Mouse (Mus musculus) ovary, postnatal 36 days (tissue): ENCODE data around the gene Rnf10.
A peak's percentile ranks its signal among the peaks of the same experiment; 100 is the strongest.

ENCODE experiments used
- DNase-seq: peaks from one replicate; pipeline ENCODE4 v3.0.0; 2022; ENCODE audit warnings: low spot score, mixed read lengths

Gene Rnf10

DNA sequence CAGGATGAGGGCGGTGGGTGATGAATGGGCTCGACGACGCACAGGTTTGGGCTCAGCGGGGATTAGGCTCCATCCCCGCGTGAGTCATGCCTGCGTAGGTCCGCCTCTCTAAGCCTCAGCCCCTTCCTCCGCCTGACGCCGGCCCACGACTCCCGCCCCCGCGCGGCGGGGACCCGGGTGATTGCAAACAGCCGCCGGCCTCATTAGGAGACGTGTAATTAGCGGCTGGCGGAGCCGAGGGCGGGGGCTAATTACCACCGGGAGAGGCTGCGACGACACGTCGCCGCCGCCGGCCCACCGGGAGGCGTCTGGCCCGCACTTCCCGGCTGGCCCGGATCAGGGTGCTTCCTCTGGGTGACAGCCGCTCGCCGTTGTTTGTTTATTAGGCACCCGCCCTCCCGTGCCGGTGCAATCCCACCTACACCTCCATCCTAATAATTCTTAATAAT is 37.4 kb downstream of the Rnf10 start:
- peak; percentile 59 for DNase-seq

DNA sequence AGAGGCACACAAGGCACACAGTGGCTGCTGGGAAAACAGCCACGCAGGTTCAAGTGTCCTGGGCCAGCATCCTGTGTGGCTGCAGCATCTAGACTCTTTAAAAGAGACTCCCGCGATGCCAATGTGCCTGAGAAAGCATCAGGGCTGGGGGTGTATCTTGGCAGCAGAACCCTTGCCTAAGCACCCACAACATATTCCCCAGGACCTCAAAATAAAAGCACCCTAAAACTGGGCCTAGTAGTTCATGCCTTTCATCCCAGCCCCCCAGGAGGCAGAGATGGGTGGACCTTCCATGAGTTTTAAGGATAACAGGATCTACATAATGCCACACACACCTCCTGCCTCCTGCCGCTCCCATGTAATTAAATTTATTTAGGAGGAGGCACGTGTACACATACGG is 38.2 kb downstream of the Rnf10 start:
- DNase-seq = no peak

DNA sequence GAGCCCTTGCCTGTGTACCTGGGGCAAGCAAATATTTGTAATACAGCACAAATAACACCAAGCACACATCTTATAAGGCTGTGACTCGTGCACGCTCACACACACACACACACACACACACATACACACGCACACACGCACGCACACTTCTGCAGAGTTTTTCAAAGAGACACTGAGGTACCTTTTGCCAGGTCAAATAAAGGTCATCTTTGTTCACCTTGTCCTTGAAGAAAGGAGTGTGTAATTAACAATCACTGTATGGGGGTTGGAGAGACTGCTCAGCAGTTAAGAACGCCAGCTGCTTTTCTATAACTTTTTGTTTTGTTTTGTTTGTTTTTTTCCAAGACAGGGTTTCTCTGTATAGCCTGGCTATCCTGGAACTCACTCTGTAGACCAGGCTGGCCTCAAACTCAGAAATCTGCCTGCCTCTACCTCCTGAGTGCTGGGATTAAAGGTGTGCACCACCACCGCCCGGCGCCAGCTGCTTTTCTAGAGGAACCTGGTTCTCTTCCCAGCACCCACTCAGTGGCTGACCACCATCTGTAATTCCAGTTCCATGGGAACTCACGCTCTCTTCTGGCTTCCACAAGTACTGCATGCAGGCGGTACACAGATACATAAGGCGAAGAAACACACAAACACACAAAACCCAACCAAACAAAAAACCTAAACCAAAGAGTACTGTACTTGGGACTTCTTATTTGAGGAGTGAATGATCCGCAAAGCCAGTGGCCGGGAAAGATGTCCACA is 39.5 kb downstream of the Rnf10 start:
- DNase-seq = no peak

DNA sequence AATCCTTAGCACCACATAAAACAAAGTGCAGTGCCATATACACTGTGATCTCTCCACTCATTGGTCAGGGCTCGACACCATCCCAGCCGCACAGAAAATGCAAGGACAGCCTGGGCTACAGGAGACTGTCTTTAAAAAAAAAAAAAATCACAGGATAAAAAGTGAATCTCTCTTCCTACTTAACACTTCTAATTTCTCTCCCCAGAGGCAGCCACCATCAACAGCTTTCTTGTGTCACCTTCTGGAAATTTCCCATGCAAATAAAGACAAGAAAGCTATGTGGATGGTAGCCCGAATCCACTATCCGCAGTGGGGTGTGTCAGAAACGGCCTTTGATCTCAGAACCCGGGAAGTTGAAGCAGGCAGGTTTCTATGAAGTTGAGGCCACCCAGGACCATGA is 40.2 kb downstream of the Rnf10 start:
- no peak for DNase-seq

DNA sequence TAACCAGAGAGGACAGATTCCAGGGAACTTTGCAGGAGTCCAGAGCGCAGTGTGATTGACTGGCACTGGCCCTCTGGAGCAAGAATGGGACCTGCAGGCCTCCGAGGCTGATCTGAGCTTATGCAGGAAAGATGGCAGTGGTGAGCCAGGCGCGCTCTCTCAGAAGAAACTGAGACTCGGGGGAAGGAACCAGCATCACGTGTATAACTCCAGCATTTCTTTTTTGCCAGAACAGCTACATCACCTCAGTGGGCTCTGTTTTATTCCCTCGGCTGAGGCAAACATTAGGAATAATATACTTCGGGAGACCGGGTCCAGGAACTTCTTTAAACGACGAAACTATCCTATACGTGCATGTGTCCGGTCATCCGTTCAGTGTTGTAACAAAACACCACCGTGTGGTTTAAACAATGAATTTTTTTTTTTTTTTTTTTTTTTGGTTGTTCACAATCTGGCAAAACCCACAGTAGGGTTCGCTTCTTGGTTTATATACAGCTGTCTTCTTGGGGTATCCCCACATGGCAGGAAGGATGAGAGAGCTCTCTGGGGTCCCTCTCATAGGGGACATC is 41.1 kb downstream of the Rnf10 start:
- DNase-seq = no peak

DNA sequence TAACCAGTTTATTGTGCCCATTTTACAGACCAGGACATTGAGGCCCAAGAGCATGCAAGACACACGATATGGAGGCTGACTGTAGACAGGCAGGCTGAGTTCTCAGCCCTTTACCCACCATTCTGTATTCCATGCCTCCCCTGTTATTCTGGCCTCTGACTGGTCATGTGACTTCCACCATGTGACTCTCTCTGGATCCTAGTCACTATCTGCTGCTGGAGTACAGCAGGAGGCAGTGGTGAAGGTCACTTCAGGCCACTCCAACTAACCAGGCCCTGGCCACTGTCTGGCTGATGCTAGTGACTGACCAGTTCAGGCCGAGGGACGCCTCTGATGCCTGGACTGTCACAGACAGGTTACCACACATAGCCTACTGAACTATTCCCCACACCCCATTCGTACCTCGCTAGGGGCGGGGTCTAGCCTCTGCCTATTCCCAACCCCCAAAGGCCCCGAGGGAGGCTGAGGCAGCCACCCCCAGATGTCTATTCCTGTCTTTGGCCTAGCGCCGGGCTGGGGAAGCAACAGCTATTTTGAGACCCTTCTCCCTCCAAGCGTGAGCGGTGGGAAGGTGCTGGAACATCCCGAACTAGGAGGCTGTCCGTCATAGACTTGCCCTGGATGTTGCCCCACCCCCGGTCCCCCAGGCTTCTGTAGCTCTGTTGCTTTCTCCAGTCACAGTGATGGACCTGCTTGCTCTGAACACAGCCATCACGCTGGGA is 41.7 kb downstream of the Rnf10 start:
- no peak for DNase-seq

DNA sequence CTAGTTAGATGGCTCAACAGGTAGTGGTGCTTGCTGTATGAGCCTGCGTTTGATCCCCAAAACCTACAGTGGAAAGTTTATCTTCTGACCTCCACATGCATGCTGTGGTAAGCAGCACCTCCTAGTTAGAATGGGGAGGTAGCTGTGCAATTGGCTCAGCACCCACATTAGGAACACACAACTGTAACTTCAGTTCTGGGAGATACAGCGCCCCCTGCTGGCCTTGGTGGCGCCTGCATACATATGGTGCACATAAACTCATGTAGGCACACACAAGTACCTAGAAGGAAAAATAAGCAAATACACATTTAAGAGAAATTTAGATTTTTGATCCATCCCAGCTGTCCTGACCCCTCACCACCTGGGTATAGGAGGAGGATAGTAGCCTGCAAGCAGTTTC is 50.2 kb downstream of the Rnf10 start:
- no peak for DNase-seq

DNA sequence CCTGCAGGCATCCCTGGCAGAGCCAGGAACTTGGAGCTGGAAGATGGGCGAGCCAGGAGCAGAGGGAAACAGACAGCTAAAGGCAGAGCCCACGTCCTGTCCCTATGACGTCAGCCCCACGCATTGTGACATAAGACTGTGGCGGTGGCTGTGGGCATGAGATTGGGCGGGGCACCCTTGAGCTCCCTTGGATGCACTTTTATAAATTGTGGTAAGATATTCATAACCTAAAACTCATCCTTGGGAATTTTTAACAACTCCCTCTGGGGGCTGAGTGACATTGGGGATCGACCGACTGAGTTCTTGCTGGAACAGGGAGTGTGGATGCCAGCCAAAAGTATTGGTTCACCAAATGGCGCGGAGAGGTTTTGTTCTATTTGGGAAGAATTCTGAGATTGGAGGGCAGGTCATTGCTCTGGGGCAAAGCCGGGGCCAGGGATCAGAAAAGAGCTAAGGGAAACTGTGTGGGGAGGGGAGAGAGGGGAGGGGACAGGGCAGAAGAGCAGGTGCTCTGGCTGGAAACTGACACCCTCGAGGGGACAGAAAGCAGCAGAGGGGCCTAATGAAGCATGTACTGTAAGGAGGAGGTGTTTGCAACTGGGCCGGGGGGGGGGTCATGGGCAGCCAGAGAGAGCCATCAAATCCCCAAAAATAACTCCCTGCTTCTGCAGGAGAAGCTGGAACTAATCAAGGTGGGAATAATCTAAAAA is 51.6 kb downstream of the Rnf10 start:
- DNase-seq = no peak

DNA sequence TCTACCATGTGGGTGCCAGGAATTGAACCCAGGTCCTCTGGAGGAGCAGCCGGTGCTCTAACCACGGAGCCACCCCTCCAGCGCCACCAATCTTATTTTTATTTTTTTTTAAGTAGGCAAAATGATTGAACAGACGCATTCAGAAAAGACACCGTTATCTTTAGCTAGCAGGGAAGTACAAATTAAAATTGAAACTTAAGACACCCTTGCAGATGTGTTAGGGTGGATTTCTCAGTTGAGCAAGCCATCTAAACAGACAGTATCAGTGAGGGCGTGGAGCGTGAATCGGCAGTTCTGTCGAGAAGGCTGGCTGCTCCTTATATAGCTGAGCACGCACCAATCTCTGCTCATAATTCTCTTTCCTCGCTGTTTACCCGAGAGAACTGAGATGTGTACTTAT is 54.7 kb downstream of the Rnf10 start:
- no peak for DNase-seq

DNA sequence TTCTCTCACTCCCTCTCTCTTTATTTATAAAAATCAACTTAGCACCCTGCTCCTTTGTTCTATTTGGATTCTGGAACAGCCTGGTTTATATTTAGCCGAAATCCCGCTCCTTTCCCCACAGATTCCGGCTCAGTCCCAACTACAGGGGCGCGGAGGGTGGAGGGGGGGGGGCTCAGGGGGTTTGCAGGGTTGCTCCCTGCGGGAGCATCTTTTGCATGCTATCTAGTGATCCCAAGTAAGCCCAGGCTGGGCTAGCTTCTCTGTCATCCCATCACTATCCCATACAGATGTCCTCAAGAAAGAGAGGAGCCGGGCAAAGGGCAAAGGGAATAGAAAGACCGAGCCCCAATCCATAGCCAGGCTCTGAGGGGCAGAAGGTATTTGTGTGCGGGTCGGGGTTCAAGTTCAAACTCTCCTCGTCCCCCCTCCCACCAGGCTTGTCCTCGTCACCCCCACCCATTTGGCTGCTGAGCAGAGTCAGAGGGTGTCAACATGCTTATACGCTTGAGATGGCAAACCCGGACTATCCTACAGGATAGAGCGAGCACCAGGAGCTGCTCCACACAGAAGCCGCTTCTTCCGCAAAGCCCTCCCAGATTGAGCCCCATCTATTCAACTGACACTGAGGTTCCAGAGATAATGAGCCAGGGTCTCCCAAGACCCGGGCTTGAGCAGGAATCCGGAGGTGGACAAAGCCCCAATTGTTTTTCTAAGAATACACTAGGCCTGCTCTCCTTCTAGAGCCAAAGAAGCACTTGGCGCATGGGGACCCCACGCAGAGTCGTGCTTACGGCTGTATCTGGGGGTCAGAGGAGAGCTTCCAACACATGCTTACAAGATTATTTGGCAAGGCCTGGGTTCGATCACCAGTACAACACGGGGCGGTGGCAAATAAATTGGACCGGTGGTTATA is 57.2 kb downstream of the Rnf10 start:
- DNase-seq = no peak

DNA sequence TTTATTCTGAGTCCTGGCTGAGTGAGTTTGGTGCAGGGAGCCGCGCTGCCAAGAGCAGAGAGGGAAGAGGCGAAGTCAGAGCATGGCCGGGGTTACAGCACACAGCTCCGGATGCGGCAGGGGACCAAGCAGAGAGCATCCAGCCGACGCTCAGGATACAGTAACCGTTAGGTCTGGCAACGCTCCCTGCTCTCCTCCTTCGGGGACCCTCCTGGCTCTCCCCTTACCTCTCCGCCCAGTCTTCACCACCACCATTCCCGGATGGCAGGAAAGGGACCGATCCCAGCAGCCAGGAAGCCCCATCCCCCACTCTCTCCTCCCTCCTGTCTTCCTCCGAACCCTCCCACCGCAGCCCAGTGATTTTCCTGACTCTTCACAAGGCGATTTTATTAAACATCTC is 57.8 kb downstream of the Rnf10 start:
- DNase-seq = no peak

DNA sequence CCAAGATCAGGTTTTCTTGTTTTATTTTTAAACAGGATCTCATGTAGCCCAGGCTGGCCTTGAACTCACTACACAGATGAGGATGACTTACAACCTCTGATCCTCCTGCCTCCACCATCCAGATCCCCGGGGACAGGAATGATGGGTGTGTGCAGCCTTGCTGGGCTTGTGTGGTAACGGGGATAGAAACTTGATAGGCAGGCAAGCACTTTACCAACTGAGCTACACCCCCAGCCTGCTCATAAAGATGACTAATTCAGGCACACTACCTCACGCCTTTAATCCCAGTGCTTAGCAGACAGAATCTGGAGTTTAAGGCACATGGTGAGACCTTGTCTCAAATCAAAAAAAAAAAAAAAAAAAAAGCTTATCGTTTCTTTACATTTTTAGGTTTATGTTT is 59.8 kb downstream of the Rnf10 start:
- no peak for DNase-seq

DNA sequence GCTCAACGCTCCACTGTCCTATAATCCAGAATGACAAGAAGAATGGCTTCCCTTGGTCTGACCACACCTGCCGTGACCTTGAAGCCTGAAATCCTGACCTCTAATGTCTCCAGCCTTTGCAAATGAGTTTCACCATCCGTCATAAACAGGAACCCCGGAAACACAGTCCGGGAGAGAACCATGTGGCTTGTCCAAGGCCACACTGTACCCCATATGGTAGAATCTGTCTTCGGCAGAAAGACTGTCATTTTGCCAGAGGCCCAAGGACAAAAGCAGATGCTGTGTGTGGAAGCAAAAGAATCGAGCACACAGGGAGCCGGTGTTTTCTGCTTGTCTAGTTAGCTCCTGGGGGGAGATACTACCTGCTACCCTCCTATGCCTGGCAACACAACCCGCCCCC is 60.2 kb downstream of the Rnf10 start:
- no peak for DNase-seq

DNA sequence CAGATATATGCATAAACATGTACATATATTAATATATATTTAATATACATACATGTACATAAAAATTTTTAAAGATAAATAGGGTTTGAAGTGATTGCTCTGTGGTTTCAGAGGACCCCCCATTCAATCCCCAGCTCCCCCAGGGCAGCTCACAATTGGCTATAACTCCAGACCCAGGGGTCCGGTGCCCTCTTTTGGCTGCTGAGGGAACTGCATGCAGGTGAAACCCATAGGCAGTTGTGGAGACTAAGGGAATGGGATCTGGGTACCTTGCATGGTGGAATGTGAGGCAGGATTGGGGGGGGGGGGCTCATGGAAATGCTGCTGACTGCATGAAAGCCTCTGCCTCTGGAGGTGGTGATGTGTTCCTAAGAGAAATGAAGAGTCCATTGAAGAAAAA is 62.3 kb downstream of the Rnf10 start:
- no peak for DNase-seq

DNA sequence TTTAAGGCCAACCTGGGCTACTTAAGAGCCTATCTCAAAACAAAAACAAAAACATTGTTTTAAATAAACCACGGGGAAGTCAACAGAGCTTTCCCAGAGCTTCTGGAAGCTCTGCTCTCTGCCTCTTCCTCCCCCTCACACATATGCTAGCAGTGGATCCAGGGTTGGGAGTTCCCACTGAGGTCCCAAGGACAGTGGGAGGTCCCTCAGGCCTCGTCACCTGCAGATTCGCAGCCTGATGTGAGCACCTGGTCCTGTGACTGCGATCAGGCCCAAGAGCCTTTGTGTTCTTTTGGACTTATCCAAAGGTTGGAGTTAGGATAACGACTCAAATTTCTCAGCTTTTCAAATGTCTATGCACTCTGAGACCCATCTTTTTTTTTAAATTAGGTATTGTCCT is 64.1 kb downstream of the Rnf10 start:
- DNase-seq = no peak

DNA sequence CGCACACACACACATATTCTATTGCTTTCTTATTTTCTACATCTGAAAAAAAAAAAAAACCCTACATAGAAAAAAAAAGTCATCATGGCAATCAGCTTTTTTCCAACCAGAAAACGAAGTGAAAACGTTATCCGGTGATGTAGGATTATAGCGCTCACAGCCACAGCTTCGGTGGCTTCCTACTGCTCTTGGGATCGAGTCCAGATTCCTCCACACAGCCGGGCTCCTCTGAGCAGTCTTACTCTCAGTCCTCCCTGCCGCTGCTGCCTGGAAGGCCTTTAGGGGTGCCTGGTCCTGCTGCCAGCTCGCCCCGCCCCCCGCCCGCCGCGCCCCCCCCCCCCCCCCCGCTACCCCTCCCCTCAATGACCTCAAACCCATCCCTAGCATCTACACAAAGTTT is 64.8 kb downstream of the Rnf10 start:
- DNase-seq = no peak

DNA sequence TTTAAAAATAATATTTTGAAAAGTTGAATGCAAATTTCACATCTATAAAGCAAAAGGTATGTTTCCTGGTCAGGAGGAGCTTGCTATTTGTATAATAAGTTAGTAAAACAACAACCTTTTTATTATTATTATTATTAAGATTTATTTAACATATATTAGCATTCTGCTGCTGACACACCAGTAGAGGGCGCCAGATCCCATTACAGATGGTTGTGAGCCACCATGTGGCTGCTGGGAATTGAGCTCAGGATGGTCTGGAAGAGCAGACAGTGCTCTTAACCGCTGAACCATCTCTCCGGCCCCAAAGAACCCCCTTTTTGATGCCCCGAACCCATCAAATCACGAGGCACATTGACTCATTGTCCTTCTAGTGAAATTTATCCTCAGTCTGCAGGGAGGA is 65.5 kb downstream of the Rnf10 start:
- no peak for DNase-seq

DNA sequence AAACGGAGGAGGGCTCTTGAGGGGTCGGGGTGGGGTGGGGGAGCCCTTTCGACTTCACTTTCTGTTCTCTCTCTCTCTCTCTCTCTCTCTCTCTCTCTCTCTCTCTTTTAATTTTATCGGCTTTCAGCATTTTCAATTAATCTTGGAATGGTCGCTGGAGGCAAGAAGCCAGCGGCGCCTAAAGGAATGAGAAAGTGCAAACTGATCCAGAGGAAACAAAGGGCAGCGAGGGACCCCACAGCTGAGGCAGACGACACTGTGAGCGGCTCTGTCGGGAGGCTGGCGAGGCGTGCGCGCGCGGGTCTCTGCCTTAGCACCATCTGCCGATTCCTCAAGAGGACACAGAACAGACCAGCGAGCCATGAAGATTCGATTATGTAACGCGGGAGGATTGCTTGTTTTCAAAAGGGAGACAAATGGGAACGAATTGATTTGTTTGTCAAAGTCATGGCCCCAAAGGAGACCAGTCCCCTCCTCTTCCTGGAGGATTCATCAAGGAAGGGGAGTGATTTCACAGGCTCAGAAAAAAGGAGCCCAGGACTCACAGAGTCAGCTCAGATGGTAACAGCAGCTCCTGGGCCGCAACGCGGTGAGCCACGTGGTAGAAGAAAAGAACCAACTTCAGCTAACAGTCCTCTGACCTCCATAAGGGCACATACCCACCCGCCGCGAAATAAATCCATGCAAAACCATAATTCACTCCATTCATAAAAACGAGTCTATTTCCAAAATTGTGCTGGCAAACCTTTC is 68.0 kb downstream of the Rnf10 start:
- no peak for DNase-seq

DNA sequence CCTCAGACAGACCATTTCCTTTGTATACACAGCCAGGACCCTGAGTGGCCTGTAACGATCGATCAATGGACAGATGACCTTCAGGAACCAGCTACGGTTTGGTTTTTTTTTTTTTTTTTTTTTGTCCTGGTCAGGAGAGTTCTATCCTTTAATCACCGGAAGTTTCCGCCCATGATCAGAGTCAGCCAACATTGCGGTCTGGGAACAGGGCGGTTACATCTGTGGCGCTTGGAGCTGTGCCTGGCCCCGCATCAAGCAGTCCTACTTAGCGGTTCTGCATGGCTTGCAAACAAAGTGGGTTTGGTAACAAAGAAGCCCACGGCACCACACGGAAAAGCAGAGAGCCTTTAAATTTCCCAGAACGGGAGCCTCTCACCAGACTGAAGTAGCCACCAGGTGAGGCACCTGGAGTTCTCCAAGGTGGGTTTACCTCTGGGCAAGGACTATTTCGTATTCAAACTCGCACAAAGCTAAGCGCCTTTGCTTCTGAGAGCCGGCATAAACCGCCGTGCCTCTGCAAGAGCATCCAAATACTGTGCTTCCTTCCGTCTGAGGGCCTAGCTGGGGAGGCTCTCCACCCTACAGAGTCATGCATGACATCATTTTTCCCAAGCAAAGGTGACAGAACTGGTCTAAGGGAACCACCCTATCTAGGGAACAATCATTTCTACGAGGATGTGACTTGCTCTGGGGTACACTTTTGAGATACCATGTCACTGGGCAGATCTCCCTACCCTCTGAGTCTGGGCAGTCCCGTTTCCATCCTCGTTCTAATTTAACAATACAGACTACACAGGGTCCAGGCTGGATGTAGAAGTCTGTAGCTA is 68.8 kb downstream of the Rnf10 start:
- no peak for DNase-seq

DNA sequence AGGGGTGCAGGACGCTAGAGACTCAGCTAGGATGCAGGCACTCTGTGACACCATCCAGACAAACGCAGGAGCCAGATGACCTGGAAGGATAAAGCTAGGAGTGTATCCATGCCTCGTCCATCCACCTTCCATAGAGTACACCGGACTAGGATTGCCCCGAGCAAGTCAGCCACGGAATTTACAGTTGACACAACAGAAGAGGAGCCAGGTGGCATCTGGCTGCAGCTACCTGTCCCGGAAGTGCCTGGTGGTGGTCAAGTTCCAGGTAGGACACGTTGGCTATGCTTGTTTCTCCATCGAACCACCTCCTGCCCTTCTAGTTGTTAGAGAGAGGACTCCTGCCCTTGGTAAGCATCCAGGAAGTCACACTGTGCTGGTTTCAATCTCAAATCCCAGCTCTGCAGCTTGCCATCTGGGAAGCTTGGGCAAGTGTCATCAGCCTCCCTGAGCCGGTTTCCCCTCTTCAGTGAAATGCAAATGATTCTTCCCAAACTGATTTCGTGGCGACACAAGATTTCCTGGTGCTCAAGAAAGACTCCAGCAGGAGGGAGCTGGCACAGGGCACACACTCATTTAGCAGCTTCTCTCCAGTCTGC is 78.0 kb downstream of the Rnf10 start:
- no peak for DNase-seq
